Comparison of ENCODE assay signal across 16 mouse cellular contexts in genomic region chr8:46843855-46844254, GRCm38 (mm10).
A peak's percentile ranks its signal among the peaks of the same experiment; 100 is the strongest.
DNase-seq lines count a peak whose midpoint lies in the region; ATAC-seq and TF ChIP-seq lines count a peak whose summit lies in the region.
"Had no signal": no experiment of that assay in that cellular context is flagged by ENCODE, and none has a peak within 500 bp of the region (broad histone marks: within the 10 kb centered on the region; RNA-seq: fewer than 3 reads in every experiment).

No protein-coding gene starts in this region.

- DNase-seq in kidney, adult 2 months = peak; percentile 51
- DNase-seq in kidney, postnatal 14 days = no peak
- DNase-seq in lung, postnatal 0 days (ENCODE audit: low spot score) = no peak
- no peak for DNase-seq in lung, adult 18-20 months
- DNase-seq in adrenal gland, adult (ENCODE audit: inconsistent age in 2 of 2, low spot score in 1 of 2) = no peak
- DNase-seq: adrenal gland, adult 2 months; cerebellum, postnatal 36 days; gastrocnemius, postnatal 14 days; kidney, postnatal 25 days had no signal

- H3K4me3 ChIP-seq in kidney, adult 2 months (ENCODE audit: insufficient read depth, low read depth, low read length) = no peak overlapping the region
- H3K4me3 ChIP-seq in lung, postnatal 0 days (ENCODE audit: low read depth, low read length) = no peak overlapping the region
- no peak overlapping the region for H3K4me3 ChIP-seq in intestine, embryonic 16.5 days (ENCODE audit: low read length)
- H3K4me3 ChIP-seq in small intestine, adult 2 months (ENCODE audit: low read depth, low read length) = no peak overlapping the region
- H3K4me3 ChIP-seq: forebrain, embryonic 15.5 days; hindbrain, embryonic 12.5 days; limb, embryonic 13.5 days; midbrain, embryonic 10.5 days had no signal

- H3K9ac ChIP-seq in lung, postnatal 0 days (replicated peaks; ENCODE audit: low read depth) = no peak overlapping the region
- no peak overlapping the region for H3K9ac ChIP-seq in intestine, embryonic 16.5 days (ENCODE audit: low read depth, low read length)
- H3K9ac ChIP-seq: forebrain, embryonic 15.5 days; hindbrain, embryonic 12.5 days; limb, embryonic 13.5 days had no signal

- no peaks in the 10 kb centered on the region for H3K27me3 ChIP-seq in kidney, adult 2 months (replicated peaks; ENCODE audit: control insufficient read depth, insufficient read depth, low read length)
- H3K27me3 ChIP-seq in lung, postnatal 0 days (replicated peaks; ENCODE audit: insufficient read depth, low read length) = no peaks in the 10 kb centered on the region
- H3K27me3 ChIP-seq in intestine, embryonic 16.5 days (replicated peaks; ENCODE audit: control insufficient read depth, insufficient read depth, low read length) = no peaks in the 10 kb centered on the region
- no peaks in the 10 kb centered on the region for H3K27me3 ChIP-seq in small intestine, adult 2 months (ENCODE audit: control insufficient read depth, insufficient read depth, low read length)
- H3K27me3 ChIP-seq: forebrain, embryonic 15.5 days; hindbrain, embryonic 12.5 days; limb, embryonic 13.5 days; Patski had no signal

- H3K4me2 ChIP-seq in lung, postnatal 0 days (replicated peaks; ENCODE audit: low read depth, low read length) = no peak overlapping the region
- H3K4me2 ChIP-seq in intestine, embryonic 16.5 days (ENCODE audit: low read depth, low read length) = no peak overlapping the region
- H3K4me2 ChIP-seq: forebrain, embryonic 15.5 days; hindbrain, embryonic 12.5 days; limb, embryonic 13.5 days had no signal

- no peak for TF ChIP-seq EP300 in lung, postnatal 0 days (IDR thresholded peaks at IDR 0.05)

- H3K27ac ChIP-seq in kidney, adult 2 months (ENCODE audit: insufficient read depth, low read depth, low read length) = peak overlapping the region; percentile 96
- H3K27ac ChIP-seq in lung, postnatal 0 days (ENCODE audit: low read length) = peak overlapping the region; percentile 92
- 0 out of 2 replicates have a peak overlapping the region, but pooled peaks have one; percentile 9 for H3K27ac ChIP-seq in intestine, embryonic 16.5 days (ENCODE audit: low read length)
- peak overlapping the region; percentile 98 for H3K27ac ChIP-seq in small intestine, adult 2 months (ENCODE audit: insufficient read depth, low read depth, low read length)
- H3K27ac ChIP-seq: forebrain, embryonic 15.5 days; hindbrain, embryonic 12.5 days; limb, embryonic 13.5 days; midbrain, embryonic 10.5 days had no signal

- TF ChIP-seq CTCF in kidney, adult 2 months (conservative IDR thresholded peaks at IDR 0.05; ENCODE audit: insufficient read depth, insufficient read length, low read depth, low read length) = no peak
- TF ChIP-seq CTCF in lung, postnatal 0 days (IDR thresholded peaks at IDR 0.05) = no peak
- TF ChIP-seq CTCF in small intestine, adult 2 months (IDR thresholded peaks at IDR 0.05; ENCODE audit: extremely low read depth, insufficient read length, insufficient replicate concordance, low read depth, low read length) = no peak

- no peaks in the 10 kb centered on the region for H3K9me3 ChIP-seq in lung, postnatal 0 days (ENCODE audit: low read length)
- H3K9me3 ChIP-seq in intestine, embryonic 16.5 days (ENCODE audit: control insufficient read depth, low read length) = no peaks in the 10 kb centered on the region
- H3K9me3 ChIP-seq: forebrain, embryonic 15.5 days; hindbrain, embryonic 12.5 days; limb, embryonic 13.5 days; midbrain, embryonic 10.5 days had no signal

- ATAC-seq in lung, postnatal 0 days = no peak
- ATAC-seq in intestine, embryonic 16.5 days = no peak
- ATAC-seq: forebrain, embryonic 15.5 days; Patski had no signal

- WGBS in kidney, adult 2 months = 67% methylated on average over 4 of the region's 4 CpGs
- 81% methylated on average over 4 of the region's 4 CpGs for WGBS in lung, postnatal 0 days
- 83% methylated on average over 4 of the region's 4 CpGs for WGBS in intestine, embryonic 16.5 days
- 45% methylated on average over 4 of the region's 4 CpGs for WGBS in small intestine, adult 2 months

- TF ChIP-seq POLR2A in kidney, adult 2 months (IDR thresholded peaks at IDR 0.05; ENCODE audit: low read depth, low read length) = no peak
- TF ChIP-seq POLR2A in small intestine, adult 2 months (IDR thresholded peaks at IDR 0.05; ENCODE audit: low read depth, low read length) = no peak

- H3K36me3 ChIP-seq in kidney, adult 2 months (ENCODE audit: control insufficient read depth, insufficient read depth, low read length) = peaks cover 6% of the 10 kb centered on the region; the same call in 1 of the 2 replicates
- peaks cover 14% of the 10 kb centered on the region; the same call in 1 of the 2 replicates for H3K36me3 ChIP-seq in lung, postnatal 0 days (ENCODE audit: insufficient read depth, low read length)
- H3K36me3 ChIP-seq in intestine, embryonic 16.5 days (ENCODE audit: control insufficient read depth, insufficient read depth, low read length) = peaks cover 7% of the 10 kb centered on the region
- peaks cover 41% of the 10 kb centered on the region for H3K36me3 ChIP-seq in small intestine, adult 2 months (ENCODE audit: control insufficient read depth, insufficient read depth, low read length)

- H3K4me1 ChIP-seq in kidney, adult 2 months (ENCODE audit: control insufficient read depth, insufficient read depth, low read length) = peaks cover 43% of the 10 kb centered on the region
- peaks cover 39% of the 10 kb centered on the region for H3K4me1 ChIP-seq in lung, postnatal 0 days (ENCODE audit: insufficient read depth, low read depth, low read length)
- H3K4me1 ChIP-seq in intestine, embryonic 16.5 days (ENCODE audit: control insufficient read depth, insufficient read depth, low read length) = peaks cover 30% of the 10 kb centered on the region; the same call in 1 of the 2 replicates
- peaks cover 51% of the 10 kb centered on the region for H3K4me1 ChIP-seq in small intestine, adult 2 months (ENCODE audit: control insufficient read depth, insufficient read depth, insufficient read length, low read length)
- H3K4me1 ChIP-seq: forebrain, embryonic 15.5 days; midbrain, embryonic 10.5 days had no signal

Comparison
In these comparisons a context has a peak if more than half of its experiments do, and no peak if none do; other contexts are left out.
1. H3K27ac ChIP-seq: peak in every context shown above with its lines; median percentile 98 in small intestine, adult 2 months; 96 in kidney, adult 2 months; 92 in lung, postnatal 0 days; 9 in intestine, embryonic 16.5 days.